Mouse (Mus musculus) adrenal gland, adult 2 months (tissue): ENCODE measurements around the gene Ndufs4. TPM values are rescaled to one million over a fixed set of nuclear protein-coding genes. Genes with fewer than 3 reads are reported as not detected.

Experiments
- polyA plus RNA-seq: library from polyadenylated mRNA; depleted of rRNA; stranded (reverse); fragments of >200 nt; gene quantifications from 2 replicates; pipeline ENCODE4 v1.2.3, GENCODE M21; 2012; rRNA removed
- total RNA-seq, 2 experiments: library from RNA; stranded (reverse); gene quantifications; 2 replicates each; pipeline ENCODE4 v1.2.3; 2021

Ndufs4 gene
- total and polyA plus RNA-seq, 3 experiments, result 55.0 to 234 (median 180) TPM

Other genes with a start within 250 kb of the Ndufs4 start
- gene Fst, start 70.7 kb upstream of the Ndufs4 start, total RNA-seq, result 10 to 100 TPM; 10.1 to 11.4 TPM
- 1.2 and 2.0 TPM in 2 replicates for gene Fst, start 70.7 kb upstream of the Ndufs4 start, polyA plus RNA-seq